Mouse (Mus musculus): Measurements from ENCODE around the gene Tstd2. TPM values are rescaled to one million over a fixed set of nuclear protein-coding genes. Genes with fewer than 3 reads are reported as not detected.

The Tstd2 gene
- polyA plus RNA-seq (2015; fragmentation: Nextera tagmentation; extraction: Ambion mirVana): 14.5 and 17.2 TPM in 2 replicates

DNA sequence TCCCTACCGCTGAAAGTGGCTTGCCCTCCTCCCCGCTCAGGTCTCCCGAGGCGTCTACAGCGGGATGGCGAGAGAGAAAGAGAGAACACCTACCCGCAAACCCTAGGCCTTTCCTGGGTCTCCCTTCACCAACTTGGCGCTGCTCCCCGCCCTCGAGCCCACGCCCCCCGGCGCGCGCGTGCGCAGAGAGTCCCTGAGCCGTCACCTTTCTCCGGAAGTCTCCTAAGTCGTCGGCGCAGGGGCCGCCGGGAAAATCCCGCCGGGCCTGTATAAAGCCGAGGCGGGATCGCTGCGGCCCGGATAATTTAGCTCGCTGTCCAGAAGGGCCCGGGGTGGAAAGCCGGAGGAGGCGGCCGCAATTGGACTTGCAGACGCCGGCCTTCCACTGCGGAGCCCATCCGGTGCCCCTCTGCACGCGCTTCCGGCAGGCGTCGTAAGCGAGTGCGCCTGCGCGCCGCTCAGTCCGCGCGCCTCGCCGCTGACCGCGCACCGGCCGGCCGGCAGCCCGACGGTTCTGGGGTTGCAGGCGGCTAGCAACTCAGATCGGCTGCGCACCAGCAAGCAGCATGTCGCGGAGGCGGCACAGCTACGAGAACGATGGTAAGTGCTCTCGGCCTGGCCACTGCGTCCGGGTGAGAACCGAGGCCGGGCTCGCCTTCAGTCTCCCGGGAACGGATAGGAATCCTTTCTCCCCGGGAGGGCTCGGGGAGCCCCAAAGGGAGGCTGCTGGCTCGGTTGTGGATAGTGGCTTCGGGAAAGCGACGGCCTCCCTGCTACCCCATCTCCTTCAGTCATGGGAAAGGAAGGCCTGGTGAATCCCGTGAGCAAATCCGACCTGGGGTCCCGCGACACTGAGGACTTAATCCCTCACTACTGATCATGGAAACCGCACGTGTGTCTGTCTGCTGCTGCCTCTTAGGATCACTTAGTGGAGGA lies at the start of gene Tstd2, which contains the start of gene Ncbp1:
Tstd2 (minus strand) TSS at position 408 of the 936 bp plus-strand sequence.
Ncbp1 (plus strand) TSS at position 327 of the 936 bp plus-strand sequence.
- no peaks in the 10 kb centered on the region for H3K9me3 ChIP-seq (ENCODE audit: control insufficient read depth, low read length)
- 0 out of 2 replicates have a peak, but pooled peaks cover 2% of the 10 kb centered on the region for H3K36me3 ChIP-seq (ENCODE audit: control insufficient read depth, insufficient read depth, low read length)
- ATAC-seq (ENCODE audit: low FRiP score, low TSS enrichment) (peak; percentile 93), DNase-seq (ENCODE audit: low spot score) (peak; percentile 94)
- H3K27ac ChIP-seq (replicated peaks): peak within 1 kb of the TSS; percentile 98
- TF ChIP-seq CTCF (IDR thresholded peaks at IDR 0.05; ENCODE audit: low read depth): no peak
- TF ChIP-seq EP300 (optimal IDR thresholded peaks at IDR 0.05): no peak
- H3K4me2 ChIP-seq (replicated peaks; ENCODE audit: low read depth): peak within 1 kb of the TSS; percentile 84
- H3K9ac ChIP-seq (ENCODE audit: low read length): peak within 1 kb of the TSS; percentile 93
- H3K4me1 ChIP-seq (replicated peaks; ENCODE audit: control insufficient read depth, insufficient read depth): peaks cover 3% of the 10 kb centered on the region; the same call in 1 of the 2 replicates
- H3K27me3 ChIP-seq (ENCODE audit: control insufficient read depth, insufficient read depth, low read length): no peaks in the 10 kb centered on the region
- peak within 1 kb of the TSS; percentile 86 for H3K4me3 ChIP-seq (ENCODE audit: low read depth, low read length)
- under 1% methylated on average over 83 of the region's 90 CpGs for WGBS

DNA sequence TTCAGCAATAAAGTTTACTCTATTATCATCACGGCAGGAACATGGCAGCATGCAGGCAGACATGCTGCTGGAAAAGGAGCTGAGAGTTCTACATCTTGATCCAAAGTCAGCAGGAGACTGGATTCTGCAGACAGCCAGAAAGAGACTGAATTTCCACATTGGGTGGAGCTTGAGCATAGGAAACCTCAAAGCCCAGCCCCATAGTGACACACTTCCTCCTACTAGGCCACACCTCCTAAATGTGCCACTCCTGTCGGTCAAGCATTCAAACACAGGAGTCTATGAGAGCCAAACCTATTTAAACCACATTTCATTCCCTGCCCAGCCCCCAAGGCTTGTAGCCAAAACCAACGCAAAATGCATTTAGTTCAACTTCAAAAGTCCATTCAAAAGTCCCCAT lies 48.0 kb upstream of the Tstd2 start:
- Histone ChIP-seq H3K9ac (ENCODE audit: low read length) (no peak overlapping the region), H3K4me3 (ENCODE audit: low read depth, low read length) (no peak overlapping the region), H3K36me3 (ENCODE audit: control insufficient read depth, insufficient read depth, low read length) (peaks cover 21% of the 10 kb centered on the region), H3K9me3 (ENCODE audit: control insufficient read depth, low read length) (no peaks in the 10 kb centered on the region), H3K4me1 (replicated peaks; ENCODE audit: control insufficient read depth, insufficient read depth) (no peaks in the 10 kb centered on the region), H3K4me2 (replicated peaks; ENCODE audit: low read depth) (no peak overlapping the region), H3K27ac (replicated peaks) (no peak overlapping the region), H3K27me3 (ENCODE audit: control insufficient read depth, insufficient read depth, low read length) (no peaks in the 10 kb centered on the region)
- DNase-seq (ENCODE audit: low spot score) (no peak), ATAC-seq (ENCODE audit: low FRiP score, low TSS enrichment) (no peak)
- TF ChIP-seq CTCF (IDR thresholded peaks at IDR 0.05; ENCODE audit: low read depth) (no peak), EP300 (optimal IDR thresholded peaks at IDR 0.05) (no peak)
- 83% methylated on average over 3 of the region's 3 CpGs for WGBS

DNA sequence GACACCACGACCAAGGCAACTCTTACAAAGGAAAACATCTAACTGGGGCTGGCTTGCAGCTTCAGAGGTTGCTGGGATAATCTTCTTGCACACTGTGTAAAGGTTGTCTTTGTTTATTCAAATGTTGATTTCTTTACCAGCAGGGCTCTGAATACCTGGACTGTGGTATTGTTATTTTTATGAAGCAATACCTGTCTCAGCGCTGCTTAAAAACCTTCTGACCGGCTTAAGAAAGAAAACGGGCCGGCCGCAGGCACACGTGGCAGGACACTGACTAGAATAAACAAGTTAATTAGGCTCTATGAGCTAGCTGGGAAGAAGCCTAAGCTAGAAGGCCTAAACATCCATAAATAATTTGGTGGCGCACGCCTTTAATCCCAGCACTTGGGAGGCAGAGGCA lies 47.4 kb upstream of the Tstd2 start:
- ATAC-seq (ENCODE audit: low FRiP score, low TSS enrichment) (no peak), DNase-seq (ENCODE audit: low spot score) (no peak)
- 68% methylated on average over 9 of the region's 9 CpGs for WGBS
- Histone ChIP-seq H3K4me1 (replicated peaks; ENCODE audit: control insufficient read depth, insufficient read depth) (no peaks in the 10 kb centered on the region), H3K27ac (replicated peaks) (no peak overlapping the region), H3K9ac (ENCODE audit: low read length) (no peak overlapping the region), H3K4me3 (ENCODE audit: low read depth, low read length) (no peak overlapping the region), H3K27me3 (ENCODE audit: control insufficient read depth, insufficient read depth, low read length) (no peaks in the 10 kb centered on the region), H3K4me2 (replicated peaks; ENCODE audit: low read depth) (no peak overlapping the region), H3K9me3 (ENCODE audit: control insufficient read depth, low read length) (no peaks in the 10 kb centered on the region), H3K36me3 (ENCODE audit: control insufficient read depth, insufficient read depth, low read length) (peaks cover 21% of the 10 kb centered on the region)
- no peak for TF ChIP-seq CTCF (IDR thresholded peaks at IDR 0.05; ENCODE audit: low read depth)
- no peak for TF ChIP-seq EP300 (optimal IDR thresholded peaks at IDR 0.05)

DNA sequence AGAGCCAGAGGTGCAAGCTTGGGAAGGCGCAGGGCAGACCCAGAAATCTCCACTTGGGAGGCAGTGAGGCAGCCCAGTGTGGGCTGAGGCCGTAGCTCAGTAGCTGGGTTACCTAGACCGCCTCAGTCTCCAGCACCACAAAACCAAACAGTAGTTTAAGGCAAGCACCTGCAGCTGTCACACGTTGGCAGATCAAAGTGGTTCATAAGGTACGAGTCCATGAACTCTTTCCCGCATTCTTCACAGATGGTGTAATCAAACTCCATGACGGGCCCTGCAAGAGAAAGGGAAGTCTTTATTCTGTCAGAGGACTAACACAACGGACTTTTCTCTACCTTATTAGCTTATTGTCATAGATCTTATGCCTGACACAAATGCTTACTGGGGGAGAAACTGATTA lies 46.9 kb upstream of the Tstd2 start:
- Histone ChIP-seq H3K4me2 (replicated peaks; ENCODE audit: low read depth) (no peak overlapping the region), H3K36me3 (ENCODE audit: control insufficient read depth, insufficient read depth, low read length) (peaks cover 22% of the 10 kb centered on the region), H3K4me3 (ENCODE audit: low read depth, low read length) (no peak overlapping the region), H3K4me1 (replicated peaks; ENCODE audit: control insufficient read depth, insufficient read depth) (no peaks in the 10 kb centered on the region), H3K27ac (replicated peaks) (no peak overlapping the region), H3K9me3 (ENCODE audit: control insufficient read depth, low read length) (no peaks in the 10 kb centered on the region), H3K27me3 (ENCODE audit: control insufficient read depth, insufficient read depth, low read length) (no peaks in the 10 kb centered on the region), H3K9ac (ENCODE audit: low read length) (no peak overlapping the region)
- ATAC-seq (ENCODE audit: low FRiP score, low TSS enrichment) (no peak), DNase-seq (ENCODE audit: low spot score) (no peak)
- TF ChIP-seq CTCF (IDR thresholded peaks at IDR 0.05; ENCODE audit: low read depth) (no peak), EP300 (optimal IDR thresholded peaks at IDR 0.05) (no peak)
- WGBS: 43% methylated on average over 8 of the region's 8 CpGs

- DNase-seq (ENCODE audit: low spot score) (no peak), ATAC-seq (ENCODE audit: low FRiP score, low TSS enrichment) (no peak)
- Histone ChIP-seq H3K9me3 (ENCODE audit: control insufficient read depth, low read length) (no peaks in the 10 kb centered on the region), H3K36me3 (ENCODE audit: control insufficient read depth, insufficient read depth, low read length) (peaks cover 29% of the 10 kb centered on the region), H3K9ac (ENCODE audit: low read length) (no peak overlapping the region), H3K4me1 (replicated peaks; ENCODE audit: control insufficient read depth, insufficient read depth) (no peaks in the 10 kb centered on the region), H3K27me3 (ENCODE audit: control insufficient read depth, insufficient read depth, low read length) (no peaks in the 10 kb centered on the region), H3K4me2 (replicated peaks; ENCODE audit: low read depth) (no peak overlapping the region), H3K27ac (replicated peaks) (no peak overlapping the region), H3K4me3 (ENCODE audit: low read depth, low read length) (no peak overlapping the region)
- WGBS: 92% methylated on average over 7 of the region's 7 CpGs
- TF ChIP-seq EP300 (optimal IDR thresholded peaks at IDR 0.05) (no peak), CTCF (IDR thresholded peaks at IDR 0.05; ENCODE audit: low read depth) (no peak)
These were observed 43.7 kb upstream of the Tstd2 start for GRCm38 (mm10) chr4:46182181-46182580.

GRCm38 (mm10) chr4:46181168-46181567 lies 42.7 kb upstream of the Tstd2 start:
- TF ChIP-seq CTCF (IDR thresholded peaks at IDR 0.05; ENCODE audit: low read depth): no peak
- TF ChIP-seq EP300 (optimal IDR thresholded peaks at IDR 0.05): no peak
- no peak for ATAC-seq (ENCODE audit: low FRiP score, low TSS enrichment)
- H3K36me3 ChIP-seq (ENCODE audit: control insufficient read depth, insufficient read depth, low read length): peaks cover 31% of the 10 kb centered on the region

More at GRCm38 (mm10) chr4:46181168-46181567, 42.7 kb upstream of the Tstd2 start:
- WGBS: 64% methylated on average over 6 of the region's 6 CpGs
- DNase-seq (ENCODE audit: low spot score): no peak
- Histone ChIP-seq H3K9me3 (ENCODE audit: control insufficient read depth, low read length) (no peaks in the 10 kb centered on the region), H3K4me3 (ENCODE audit: low read depth, low read length) (no peak overlapping the region), H3K4me2 (replicated peaks; ENCODE audit: low read depth) (no peak overlapping the region), H3K4me1 (replicated peaks; ENCODE audit: control insufficient read depth, insufficient read depth) (no peaks in the 10 kb centered on the region), H3K9ac (ENCODE audit: low read length) (no peak overlapping the region), H3K27me3 (ENCODE audit: control insufficient read depth, insufficient read depth, low read length) (no peaks in the 10 kb centered on the region), H3K27ac (replicated peaks) (no peak overlapping the region)
